Mouse (Mus musculus) testis, adult 10 weeks (tissue): Measurements from ENCODE around the gene Zpld1. TPM values are rescaled to one million over a fixed set of nuclear protein-coding genes. Genes with fewer than 3 reads are reported as not detected.

ENCODE experiments used
- polyA plus RNA-seq: library from polyadenylated mRNA; stranded (reverse); fragments of 350-450 nt; fragmentation: Illumina TruSeq; extraction: RNeasy Lipid Tissue Mini Kit (QIAGEN cat#74804); gene quantifications from one replicate; pipeline ENCODE4 v1.2.3, GENCODE M21; 2014; ENCODE audit warnings: low read depth, low replicate concordance

Gene Zpld1
- 0.22 TPM for polyA plus RNA-seq

GRCm38 (mm10) chr16:55297886-55298285 is at the start of gene Zpld1:
Gene Zpld1 (minus strand): TSS chr16:55297986.

